Mouse (Mus musculus): ENCODE results near the gene Dhx33.

Dhx33 gene

DNA sequence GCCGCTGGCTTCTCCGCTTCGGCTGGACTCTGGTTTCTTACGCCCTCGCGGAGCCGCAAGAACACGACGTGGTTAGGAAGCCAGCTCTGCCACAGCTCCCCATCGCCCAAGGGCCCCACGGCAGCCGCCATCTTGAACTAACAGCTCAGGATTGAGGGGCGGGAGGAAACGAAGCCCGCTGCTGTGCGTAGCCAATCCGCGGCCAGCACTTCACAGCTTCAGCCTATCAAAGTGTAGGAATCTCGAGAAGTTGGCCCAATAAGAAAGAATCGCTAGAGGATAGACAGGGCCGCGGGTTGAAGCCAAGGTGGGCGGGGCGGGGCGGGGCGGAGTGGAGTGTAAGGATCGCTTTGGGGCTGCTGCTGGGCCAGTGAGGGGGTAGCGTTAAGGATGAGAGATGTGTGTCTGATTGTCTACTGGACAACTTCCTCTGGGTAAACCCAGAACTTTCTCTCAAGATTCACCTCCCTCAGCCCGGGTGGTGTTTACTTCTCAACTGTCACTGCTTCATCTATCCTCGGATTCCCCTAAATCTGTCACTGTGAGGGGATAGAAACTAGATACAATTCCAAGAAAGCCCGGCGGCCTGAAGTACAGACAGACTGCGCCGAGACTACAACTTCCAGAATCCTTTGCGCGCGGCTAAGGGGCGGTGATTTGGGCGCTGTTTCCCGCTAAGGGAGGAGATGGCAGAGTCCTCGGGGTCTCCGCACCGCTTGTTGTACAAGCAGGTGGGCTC, 34.2 kb downstream of the Dhx33 start, which contains the start of the genes Nup88 and Rpain:
Gene Nup88 (minus strand): TSS at position 153 of the 739 bp plus-strand sequence.
Gene Rpain (plus strand): TSS at position 393 of the 739 bp plus-strand sequence.
- no peaks in the 10 kb centered on the region for H3K27me3 ChIP-seq (ENCODE audit: control insufficient read depth, insufficient read depth, low read length, poor library complexity, severe bottlenecking)
- DNase-seq (ENCODE audit: low read depth, low spot score), result peak; percentile 97
- H3K36me3 ChIP-seq (ENCODE audit: control insufficient read depth, insufficient read depth, low read length, poor library complexity, severe bottlenecking), result peaks cover 8% of the 10 kb centered on the region; the same call in 1 of the 2 replicates

DNA sequence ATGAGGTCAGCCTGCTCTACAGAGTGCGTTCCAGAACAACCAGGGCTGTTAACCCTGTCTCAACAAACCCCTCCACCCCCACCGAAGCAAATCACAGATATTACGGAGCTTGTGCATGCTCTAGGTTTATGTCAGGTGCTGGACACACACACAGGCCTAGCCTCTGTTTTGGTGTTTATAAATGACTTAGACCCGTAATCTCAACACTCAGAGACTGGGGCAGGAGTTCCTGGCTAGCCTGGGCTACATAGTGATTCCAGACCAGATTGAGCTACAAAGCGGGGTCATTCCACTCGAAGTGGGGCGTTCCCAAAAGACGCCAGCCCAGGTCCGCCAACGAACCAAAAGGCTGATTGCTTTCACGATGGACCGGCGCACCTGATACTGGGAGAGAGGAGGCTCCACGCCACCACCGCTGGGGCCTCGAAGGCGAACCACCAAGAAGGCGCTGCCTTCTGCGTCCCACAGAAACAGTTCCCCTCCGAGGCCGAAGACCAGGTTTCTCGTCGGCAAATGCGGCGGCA, 34.9 kb downstream of the Dhx33 start:
- Histone ChIP-seq H3K27me3 (ENCODE audit: control insufficient read depth, insufficient read depth, low read length, poor library complexity, severe bottlenecking) (no peaks in the 10 kb centered on the region), H3K36me3 (ENCODE audit: control insufficient read depth, insufficient read depth, low read length, poor library complexity, severe bottlenecking) (peaks cover 11% of the 10 kb centered on the region; the same call in 1 of the 2 replicates)
- DNase-seq (ENCODE audit: low read depth, low spot score), result no peak

DNA sequence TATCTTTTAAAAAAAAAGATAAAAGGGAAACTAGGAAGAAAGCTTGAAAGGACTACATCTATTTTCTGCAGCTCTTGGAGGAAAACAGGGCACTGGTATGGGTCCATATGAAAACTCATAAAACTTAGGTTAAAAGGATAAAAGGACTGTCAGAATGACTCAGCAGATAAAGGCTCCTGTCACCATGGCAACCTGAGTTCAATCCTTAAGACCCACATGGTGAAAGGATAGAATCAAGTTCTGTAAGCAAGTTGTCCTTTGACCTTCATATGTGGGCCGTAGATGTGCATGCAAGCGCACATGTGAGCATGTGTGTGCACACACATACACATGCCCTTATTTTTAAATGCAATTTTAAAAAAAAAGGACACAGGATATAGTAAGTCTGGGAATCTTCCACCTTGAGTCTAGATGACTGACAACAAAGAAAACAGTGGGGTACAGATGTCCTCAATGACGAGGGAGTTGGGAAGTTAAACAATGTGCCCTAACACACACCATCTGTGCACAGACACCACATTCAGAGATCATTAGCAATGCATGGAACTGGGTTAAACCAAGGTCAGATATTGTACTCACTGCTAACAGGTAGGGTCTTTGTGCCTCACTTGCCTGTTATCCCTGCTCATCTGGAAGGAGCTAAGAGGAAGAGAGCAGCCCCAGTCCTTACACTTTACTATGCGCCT, 39.9 kb downstream of the Dhx33 start:
- no peak for DNase-seq (ENCODE audit: low read depth, low spot score)
- peaks cover 24% of the 10 kb centered on the region for H3K36me3 ChIP-seq (ENCODE audit: control insufficient read depth, insufficient read depth, low read length, poor library complexity, severe bottlenecking)

DNA sequence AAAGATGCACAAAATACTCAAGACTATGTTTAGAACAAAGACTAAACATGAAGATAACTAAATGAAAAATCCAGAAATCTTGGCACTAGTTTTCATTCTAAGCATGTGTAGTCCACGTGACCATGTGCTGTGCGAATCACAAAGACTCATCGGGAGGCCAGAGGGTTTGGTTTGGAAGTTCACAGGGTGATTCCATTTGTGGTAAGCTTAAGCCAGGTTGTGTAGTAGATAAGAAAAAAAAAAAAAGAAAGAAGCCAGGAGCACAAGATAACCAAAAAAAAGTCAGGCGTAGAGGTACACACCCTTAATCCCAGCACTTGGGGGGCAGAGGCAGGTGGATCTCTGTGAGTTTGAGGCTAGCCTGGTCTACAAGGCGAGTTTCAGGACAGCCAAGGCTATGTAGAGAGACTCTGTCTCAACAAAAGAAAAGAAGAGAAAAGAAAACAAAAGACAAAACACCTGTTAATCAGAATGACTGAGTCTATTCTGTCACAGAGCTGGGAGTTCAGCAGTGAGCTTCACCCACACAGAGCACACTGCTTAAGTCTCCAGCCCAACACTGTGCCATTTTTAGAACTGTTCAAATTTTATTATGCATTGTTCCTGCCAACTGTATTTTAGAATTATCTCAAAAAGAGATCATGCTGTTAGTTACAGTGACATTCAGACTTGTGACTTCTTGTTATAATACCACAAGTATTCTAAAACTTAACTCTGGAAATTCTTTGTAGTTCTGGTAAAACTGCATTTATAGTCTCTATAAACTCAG, 43.3 kb downstream of the Dhx33 start:
- DNase-seq (ENCODE audit: low read depth, low spot score), result no peak
- H3K27me3 ChIP-seq (ENCODE audit: control insufficient read depth, insufficient read depth, low read length, poor library complexity, severe bottlenecking), result no peaks in the 10 kb centered on the region
- peaks cover 31% of the 10 kb centered on the region for H3K36me3 ChIP-seq (ENCODE audit: control insufficient read depth, insufficient read depth, low read length, poor library complexity, severe bottlenecking)

More for the DNA sequence above, 39.9 kb downstream of the Dhx33 start:
- no peaks in the 10 kb centered on the region for H3K27me3 ChIP-seq (ENCODE audit: control insufficient read depth, insufficient read depth, low read length, poor library complexity, severe bottlenecking)

DNA sequence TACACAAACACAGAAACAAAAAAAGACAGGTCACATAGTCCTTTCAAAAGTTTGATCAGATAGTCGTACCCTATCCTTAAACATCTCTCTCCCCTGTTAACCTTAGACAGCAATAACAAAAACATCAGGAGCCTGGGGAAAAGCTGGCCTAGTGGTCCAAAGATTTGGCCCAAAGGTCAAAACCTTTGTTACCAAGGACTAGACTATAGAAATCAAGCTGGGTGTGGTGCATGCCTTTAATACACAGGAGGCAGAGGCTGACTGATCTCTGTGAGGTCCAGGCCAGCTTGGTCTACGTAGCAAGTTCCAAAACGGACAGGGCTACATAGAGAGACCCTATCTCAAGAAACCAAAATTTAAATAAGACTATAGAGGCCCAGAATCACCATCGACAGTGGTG, 49.5 kb downstream of the Dhx33 start:
- DNase-seq (ENCODE audit: low read depth, low spot score), result no peak
- H3K27me3 ChIP-seq (ENCODE audit: control insufficient read depth, insufficient read depth, low read length, poor library complexity, severe bottlenecking), result no peaks in the 10 kb centered on the region
- H3K36me3 ChIP-seq (ENCODE audit: control insufficient read depth, insufficient read depth, low read length, poor library complexity, severe bottlenecking), result peaks cover 25% of the 10 kb centered on the region

DNA sequence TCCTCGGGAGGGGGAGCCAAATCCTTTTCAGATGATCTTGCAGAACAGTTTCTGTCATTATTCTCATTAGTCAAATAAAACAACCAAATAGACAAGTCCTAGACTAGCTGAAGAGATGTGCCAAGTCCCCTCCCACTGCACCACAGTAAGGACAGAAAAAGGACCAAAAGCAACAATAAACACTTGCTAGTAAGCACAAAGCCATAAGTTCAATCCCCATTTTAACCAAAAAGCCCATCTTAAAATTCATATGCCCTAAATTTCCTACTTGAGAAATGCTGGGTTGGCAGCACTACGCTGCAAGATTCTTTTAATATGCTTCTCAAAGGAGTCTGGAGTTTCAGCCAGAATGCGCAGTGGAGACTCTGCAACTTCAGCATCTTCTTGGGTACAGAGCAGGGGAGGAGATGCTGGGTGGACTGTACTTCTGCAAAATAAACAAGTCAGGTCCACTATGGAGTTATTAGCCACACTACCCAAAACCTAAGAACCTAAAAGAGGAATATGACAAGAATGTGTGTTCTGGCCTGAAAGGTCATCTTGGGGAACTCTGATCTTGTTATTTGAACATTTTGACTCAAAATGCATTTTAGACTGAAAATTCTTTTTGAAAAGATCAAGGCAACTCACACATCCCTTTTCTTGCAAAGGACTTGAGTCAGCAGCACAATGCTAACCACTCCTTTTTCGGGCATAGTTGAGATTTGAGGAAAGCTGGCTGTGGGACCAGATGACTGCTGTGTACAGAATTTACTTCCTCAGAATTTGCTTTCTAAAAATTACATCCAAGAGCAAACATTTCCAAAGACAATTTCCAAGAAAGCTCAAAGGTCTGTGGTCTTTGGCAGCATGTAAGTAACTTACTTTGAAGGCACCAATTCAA, 59.1 kb downstream of the Dhx33 start:
- Histone ChIP-seq H3K36me3 (ENCODE audit: control insufficient read depth, insufficient read depth, low read length, poor library complexity, severe bottlenecking) (peaks cover 27% of the 10 kb centered on the region), H3K27me3 (ENCODE audit: control insufficient read depth, insufficient read depth, low read length, poor library complexity, severe bottlenecking) (no peaks in the 10 kb centered on the region)
- DNase-seq (ENCODE audit: low read depth, low spot score), result no peak

DNA sequence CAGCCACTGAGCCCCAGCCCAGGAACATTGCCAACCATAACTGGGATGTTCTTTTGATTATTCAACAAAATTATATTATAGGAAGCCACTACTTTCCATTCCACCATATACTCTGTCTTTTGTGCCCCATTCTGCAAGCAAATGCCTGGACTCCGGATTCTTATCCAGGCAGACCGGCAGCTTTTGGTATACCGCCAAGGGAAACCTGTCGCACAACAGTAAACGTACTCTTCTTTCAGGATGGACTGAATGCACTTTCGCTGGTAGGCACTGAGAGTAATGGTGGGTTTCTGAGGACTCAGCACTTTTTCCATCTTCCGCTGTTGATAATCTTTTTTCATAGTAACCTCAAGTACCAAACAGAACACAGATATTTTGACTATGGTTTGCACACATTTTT, 60.6 kb downstream of the Dhx33 start:
- no peak for DNase-seq (ENCODE audit: low read depth, low spot score)
- H3K36me3 ChIP-seq (ENCODE audit: control insufficient read depth, insufficient read depth, low read length, poor library complexity, severe bottlenecking), result peaks cover 21% of the 10 kb centered on the region
- no peaks in the 10 kb centered on the region for H3K27me3 ChIP-seq (ENCODE audit: control insufficient read depth, insufficient read depth, low read length, poor library complexity, severe bottlenecking)

DNA sequence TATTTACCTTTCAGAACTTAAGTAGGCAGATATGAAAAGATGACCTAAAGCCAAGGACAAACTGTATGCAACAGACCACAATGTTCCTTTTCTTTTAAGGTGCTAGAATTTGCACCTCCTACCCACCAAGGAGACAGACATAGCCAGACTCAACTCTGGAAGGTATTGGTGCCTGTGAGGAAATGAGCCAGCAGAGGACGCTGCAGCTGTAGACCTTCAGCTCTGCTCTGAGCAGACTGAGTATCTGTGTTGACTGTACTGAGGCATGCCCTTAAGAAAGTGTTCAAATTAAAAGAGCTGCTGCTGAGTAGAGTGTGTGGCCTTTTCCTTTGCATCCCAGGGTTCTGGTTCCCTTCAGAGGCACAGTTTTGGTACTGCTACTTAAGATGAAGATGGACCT, 61.6 kb downstream of the Dhx33 start:
- no peaks in the 10 kb centered on the region for H3K27me3 ChIP-seq (ENCODE audit: control insufficient read depth, insufficient read depth, low read length, poor library complexity, severe bottlenecking)
- DNase-seq (ENCODE audit: low read depth, low spot score), result no peak
- H3K36me3 ChIP-seq (ENCODE audit: control insufficient read depth, insufficient read depth, low read length, poor library complexity, severe bottlenecking), result peaks cover 23% of the 10 kb centered on the region

DNA sequence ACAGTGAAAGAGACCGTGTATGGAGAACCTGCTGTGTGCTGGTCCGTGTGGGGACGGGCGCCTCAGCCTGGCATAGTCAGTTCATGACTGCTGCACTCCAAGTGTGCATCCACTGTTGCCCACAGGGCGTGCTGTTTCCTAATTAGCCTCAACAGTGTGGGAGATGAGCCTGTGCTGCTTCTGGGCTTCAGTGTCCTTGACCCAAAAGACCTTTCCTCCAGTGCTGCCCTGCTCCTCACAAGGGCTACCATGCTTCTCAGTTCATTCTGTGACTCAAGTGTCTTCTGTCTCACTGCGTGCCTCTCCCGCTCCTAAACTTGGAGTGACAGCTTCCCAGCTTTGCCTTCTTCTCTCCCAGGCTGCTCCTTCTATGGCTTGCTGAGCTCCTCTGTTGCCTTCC, 68.9 kb downstream of the Dhx33 start:
- no peak for DNase-seq (ENCODE audit: low read depth, low spot score)
- no peaks in the 10 kb centered on the region for H3K27me3 ChIP-seq (ENCODE audit: control insufficient read depth, insufficient read depth, low read length, poor library complexity, severe bottlenecking)
- peaks cover 13% of the 10 kb centered on the region for H3K36me3 ChIP-seq (ENCODE audit: control insufficient read depth, insufficient read depth, low read length, poor library complexity, severe bottlenecking)
